ENCODE assay signal across 20 mouse cellular contexts in genomic region chr6:6175350-6175971, GRCm38 (mm10). TPM values are rescaled to one million over a fixed set of nuclear protein-coding genes. Genes with fewer than 3 reads are reported as not detected.
DNase-seq lines count a peak whose midpoint lies in the region; ATAC-seq and TF ChIP-seq lines count a peak whose summit lies in the region.
"Had no signal": no experiment of that assay in that cellular context is flagged by ENCODE, and none has a peak within 500 bp of the region (broad histone marks: within the 10 kb centered on the region; RNA-seq: fewer than 3 reads in every experiment).

No protein-coding gene starts in this region.

- H3K36me3 ChIP-seq in hindbrain, embryonic 11.5 days (ENCODE audit: control insufficient read depth, insufficient read depth, low read length) = no peaks in the 10 kb centered on the region
- no peaks in the 10 kb centered on the region for H3K36me3 ChIP-seq in hindbrain, postnatal 0 days (ENCODE audit: insufficient read depth, low read length)
- H3K36me3 ChIP-seq in midbrain, embryonic 12.5 days = peaks cover 12% of the 10 kb centered on the region
- H3K36me3 ChIP-seq in midbrain, embryonic 10.5 days = peaks cover 31% of the 10 kb centered on the region
- no peaks in the 10 kb centered on the region for H3K36me3 ChIP-seq in midbrain, embryonic 14.5 days (ENCODE audit: control insufficient read depth, insufficient read depth, low read length)
- H3K36me3 ChIP-seq: hindbrain, embryonic 12.5 days had no signal

- DNase-seq in hindbrain, embryonic 11.5 days (ENCODE audit: low spot score) = no peak
- DNase-seq in hindbrain, postnatal 0 days (ENCODE audit: low spot score) = no peak
- DNase-seq in midbrain, embryonic 10.5 days (ENCODE audit: low spot score) = no peak
- DNase-seq in midbrain, embryonic 14.5 days = peak; percentile 37
- DNase-seq in retina, postnatal 1 day = peak; percentile 35
- DNase-seq in urinary bladder, adult 2 months (ENCODE audit: low spot score) = no peak
- DNase-seq: adrenal gland, adult 2 months; adrenal gland, postnatal 25 days; cerebellum, adult 11 months; cerebellum, adult 8-10 months; cerebellum, postnatal 25 days; forebrain, postnatal 0 days; gastrocnemius, postnatal 14 days; heart, postnatal 36 days had no signal

- 0 out of 2 replicates have a peak, but pooled peaks have one; percentile 41 for ATAC-seq in hindbrain, embryonic 11.5 days (ENCODE audit: low FRiP score)
- ATAC-seq in hindbrain, postnatal 0 days = no peak
- peak; percentile 63 for ATAC-seq in midbrain, embryonic 12.5 days (ENCODE audit: low FRiP score, low read depth)
- peak; percentile 55; the same call in 1 of the 2 replicates for ATAC-seq in midbrain, embryonic 14.5 days (ENCODE audit: low FRiP score, low TSS enrichment)
- ATAC-seq in cerebellum, adult (ENCODE audit: insufficient number of reproducible peaks, low FRiP score, low TSS enrichment) = no peak
- ATAC-seq: forebrain, postnatal 0 days had no signal

- no peak overlapping the region for H3K9ac ChIP-seq in hindbrain, embryonic 11.5 days (ENCODE audit: low read depth, low read length)
- H3K9ac ChIP-seq in hindbrain, postnatal 0 days (replicated peaks; ENCODE audit: low read length) = no peak overlapping the region
- H3K9ac ChIP-seq in midbrain, embryonic 12.5 days (replicated peaks) = no peak overlapping the region
- no peak overlapping the region for H3K9ac ChIP-seq in midbrain, embryonic 14.5 days (replicated peaks; ENCODE audit: low read length)
- H3K9ac ChIP-seq: embryonic facial prominence, embryonic 13.5 days; forebrain, embryonic 12.5 days; forebrain, postnatal 0 days; hindbrain, embryonic 12.5 days had no signal

- H3K4me2 ChIP-seq in hindbrain, embryonic 11.5 days (replicated peaks; ENCODE audit: low read depth, low read length) = no peak overlapping the region
- no peak overlapping the region for H3K4me2 ChIP-seq in hindbrain, postnatal 0 days (ENCODE audit: low read depth, low read length)
- H3K4me2 ChIP-seq in midbrain, embryonic 12.5 days (replicated peaks) = no peak overlapping the region
- H3K4me2 ChIP-seq in midbrain, embryonic 14.5 days (ENCODE audit: low read length) = no peak overlapping the region
- H3K4me2 ChIP-seq: embryonic facial prominence, embryonic 13.5 days; forebrain, embryonic 12.5 days; hindbrain, embryonic 12.5 days had no signal

- 55% methylated on average over 5 of the region's 5 CpGs for WGBS in hindbrain, embryonic 11.5 days
- 56% methylated on average over 5 of the region's 5 CpGs for WGBS in hindbrain, postnatal 0 days
- WGBS in midbrain, embryonic 12.5 days = 35% methylated on average over 5 of the region's 5 CpGs
- 42% methylated on average over 5 of the region's 5 CpGs for WGBS in midbrain, embryonic 10.5 days
- WGBS in midbrain, embryonic 14.5 days = 34% methylated on average over 5 of the region's 5 CpGs

- peaks cover 5% of the 10 kb centered on the region; the same call in 1 of the 2 replicates for H3K4me1 ChIP-seq in hindbrain, embryonic 11.5 days (replicated peaks; ENCODE audit: control insufficient read depth, insufficient read depth, low read length)
- H3K4me1 ChIP-seq in hindbrain, postnatal 0 days (ENCODE audit: insufficient read depth, low read length) = no peaks in the 10 kb centered on the region; the same call in 1 of the 2 replicates
- peaks cover 26% of the 10 kb centered on the region for H3K4me1 ChIP-seq in midbrain, embryonic 12.5 days
- peaks cover 31% of the 10 kb centered on the region for H3K4me1 ChIP-seq in midbrain, embryonic 10.5 days
- peaks cover 20% of the 10 kb centered on the region for H3K4me1 ChIP-seq in midbrain, embryonic 14.5 days (ENCODE audit: control insufficient read depth, insufficient read depth, low read length)

- no peaks in the 10 kb centered on the region for H3K9me3 ChIP-seq in hindbrain, embryonic 11.5 days (ENCODE audit: control insufficient read depth, low read length)
- H3K9me3 ChIP-seq in hindbrain, postnatal 0 days (ENCODE audit: low read length) = no peaks in the 10 kb centered on the region
- H3K9me3 ChIP-seq in midbrain, embryonic 12.5 days = no peaks in the 10 kb centered on the region
- no peaks in the 10 kb centered on the region for H3K9me3 ChIP-seq in midbrain, embryonic 10.5 days (replicated peaks)
- no peaks in the 10 kb centered on the region for H3K9me3 ChIP-seq in midbrain, embryonic 14.5 days (ENCODE audit: control insufficient read depth, low read length)
- H3K9me3 ChIP-seq: embryonic facial prominence, embryonic 13.5 days; forebrain, embryonic 12.5 days; heart, embryonic 10.5 days; hindbrain, embryonic 12.5 days had no signal

- no peak for TF ChIP-seq CTCF in hindbrain, postnatal 0 days (IDR thresholded peaks at IDR 0.05; ENCODE audit: low read depth)

- no peak overlapping the region for H3K4me3 ChIP-seq in hindbrain, embryonic 11.5 days (ENCODE audit: low read depth, low read length)
- H3K4me3 ChIP-seq in hindbrain, postnatal 0 days (ENCODE audit: low read length) = no peak overlapping the region
- H3K4me3 ChIP-seq in midbrain, embryonic 12.5 days = no peak overlapping the region
- H3K4me3 ChIP-seq in midbrain, embryonic 10.5 days = no peak overlapping the region
- H3K4me3 ChIP-seq in midbrain, embryonic 14.5 days (replicated peaks; ENCODE audit: low read depth, low read length) = no peak overlapping the region
- H3K4me3 ChIP-seq: embryonic facial prominence, embryonic 13.5 days; forebrain, embryonic 12.5 days; heart, embryonic 10.5 days; hindbrain, embryonic 12.5 days had no signal

- H3K27me3 ChIP-seq in hindbrain, embryonic 11.5 days (ENCODE audit: control insufficient read depth, insufficient read depth, low read length) = no peaks in the 10 kb centered on the region
- H3K27me3 ChIP-seq in hindbrain, postnatal 0 days (ENCODE audit: insufficient read depth, low read length) = peaks cover 5% of the 10 kb centered on the region; the same call in 1 of the 2 replicates
- H3K27me3 ChIP-seq in midbrain, embryonic 12.5 days = no peaks in the 10 kb centered on the region
- no peaks in the 10 kb centered on the region for H3K27me3 ChIP-seq in midbrain, embryonic 10.5 days (ENCODE audit: low read depth, poor library complexity, severe bottlenecking)
- no peaks in the 10 kb centered on the region for H3K27me3 ChIP-seq in midbrain, embryonic 14.5 days (ENCODE audit: control insufficient read depth, insufficient read depth, low read length)
- H3K27me3 ChIP-seq: embryonic facial prominence, embryonic 13.5 days; forebrain, embryonic 12.5 days; hindbrain, embryonic 12.5 days had no signal

- H3K27ac ChIP-seq in hindbrain, embryonic 11.5 days (ENCODE audit: low read depth, low read length) = no peak overlapping the region
- no peak overlapping the region for H3K27ac ChIP-seq in hindbrain, postnatal 0 days
- H3K27ac ChIP-seq in midbrain, embryonic 12.5 days (replicated peaks) = no peak overlapping the region
- H3K27ac ChIP-seq in midbrain, embryonic 10.5 days (replicated peaks) = no peak overlapping the region
- no peak overlapping the region for H3K27ac ChIP-seq in midbrain, embryonic 14.5 days (replicated peaks; ENCODE audit: low read depth, low read length)
- H3K27ac ChIP-seq: embryonic facial prominence, embryonic 13.5 days; forebrain, embryonic 12.5 days; heart, embryonic 10.5 days; hindbrain, embryonic 12.5 days had no signal

RNA-seq across cellular contexts. Expression of gene Slc25a13, which starts 41.5 kb away (rescaled TPM):
- 31.0 and 32.5 TPM in 2 replicates for polyA plus RNA-seq in hindbrain, embryonic 11.5 days (2014; fragmentation: Nextera tagmentation; extraction: Ambion mirVana)
- 2.5 and 3.4 TPM in 2 replicates for total RNA-seq in hindbrain, postnatal 0 days (2014; rRNA removed)
- polyA plus RNA-seq in hindbrain, postnatal 0 days (2015; fragmentation: Nextera tagmentation; extraction: Ambion mirVana) = 3.5 and 4.4 TPM in 2 replicates
- 22.3 and 23.6 TPM in 2 replicates for polyA plus RNA-seq in midbrain, embryonic 12.5 days (2016; fragmentation: Nextera tagmentation; extraction: Ambion mirVana)
- polyA plus RNA-seq in midbrain, embryonic 10.5 days (2016; fragmentation: Nextera tagmentation; extraction: Ambion mirVana) = 42.9 and 47.4 TPM in 2 replicates
- polyA plus RNA-seq in midbrain, embryonic 14.5 days (2014; fragmentation: Nextera tagmentation; extraction: Ambion mirVana) = 3.2 and 6.9 TPM in 2 replicates
- polyA plus RNA-seq in urinary bladder, adult 2 months (2012; rRNA removed) = 2.8 and 3.4 TPM in 2 replicates

Comparison
In these comparisons a context has a peak if more than half of its experiments do, and no peak if none do; other contexts are left out.
1. ATAC-seq: peak in hindbrain, embryonic 11.5 days (single experiment), midbrain, embryonic 12.5 days (single experiment) and midbrain, embryonic 14.5 days (single experiment); none in hindbrain, postnatal 0 days (single experiment) and cerebellum, adult (single experiment).
2. DNase-seq: peak in midbrain, embryonic 14.5 days (single experiment) and retina, postnatal 1 day (single experiment); none in hindbrain, embryonic 11.5 days (single experiment), hindbrain, postnatal 0 days (single experiment), midbrain, embryonic 10.5 days (single experiment) and urinary bladder, adult 2 months (single experiment).